Mouse (Mus musculus): ENCODE results near the gene Bglap. TPM values are rescaled to one million over a fixed set of nuclear protein-coding genes. Genes with fewer than 3 reads are reported as not detected.
A peak's percentile ranks its signal among the peaks of the same experiment; 100 is the strongest.

Bglap gene
- total and polyA plus RNA-seq, 3 experiments = 0.86 to 3.4 TPM; not detected in 1

DNA sequence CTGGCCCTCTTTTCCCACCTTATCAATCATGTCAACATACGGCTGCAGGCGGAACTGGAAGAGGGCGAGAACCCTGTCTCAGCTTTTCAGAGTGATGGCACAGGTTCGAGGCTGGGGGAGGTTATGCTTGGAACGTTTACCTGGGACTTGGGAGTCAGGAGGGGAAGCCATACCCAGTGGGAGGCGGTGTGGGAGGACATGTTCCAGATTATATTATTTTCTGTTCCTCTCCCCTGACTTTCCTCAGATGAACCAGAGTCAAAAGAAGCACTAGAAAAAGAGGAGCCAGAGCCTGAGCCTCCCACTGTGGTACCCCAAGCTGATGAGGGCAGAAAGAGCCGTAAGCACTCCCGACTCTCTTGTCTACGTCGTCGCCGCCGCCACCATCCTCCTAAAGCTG is 33.5 kb downstream of the Bglap start:
- DNase-seq = no peak

DNA sequence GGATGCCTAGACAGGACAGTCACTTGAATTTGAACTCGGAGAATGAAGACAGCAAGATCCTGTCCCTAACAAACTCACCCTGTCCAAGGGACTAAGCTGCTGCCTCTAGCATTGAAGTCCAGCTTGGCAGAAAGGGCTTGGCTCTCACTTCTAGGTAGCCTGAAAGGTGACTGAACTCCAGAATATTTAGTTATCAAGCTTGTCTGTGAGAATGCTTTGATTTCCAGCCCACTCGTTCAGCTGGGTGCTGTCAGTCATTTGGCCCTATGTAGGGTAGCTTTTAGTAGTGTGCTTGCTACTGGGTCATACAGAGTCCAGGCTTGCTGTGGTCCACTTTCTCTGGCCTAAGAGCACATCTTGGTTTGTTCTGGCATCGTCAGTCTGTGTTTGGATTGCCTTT is 45.3 kb downstream of the Bglap start:
- no peak for DNase-seq

DNA sequence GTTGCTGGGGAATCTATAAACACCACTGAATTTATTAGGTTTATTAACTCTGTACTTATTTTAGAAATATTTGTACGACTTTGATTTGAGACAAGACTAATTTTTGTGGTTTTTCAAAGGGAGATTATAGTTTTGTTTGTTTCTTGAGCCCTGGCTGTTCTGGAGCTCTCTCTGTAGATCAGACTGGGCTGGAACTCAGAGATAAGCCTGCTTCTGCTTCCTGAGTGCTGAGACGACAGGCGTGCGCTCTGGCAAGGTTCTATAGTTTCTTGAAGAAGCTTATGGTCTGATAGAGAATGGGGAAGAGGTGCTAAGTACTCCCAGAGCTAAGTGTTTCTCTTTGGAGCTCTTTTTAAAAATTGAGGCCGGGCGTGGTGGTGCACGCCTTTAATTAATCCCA is 45.9 kb downstream of the Bglap start:
- no peak for DNase-seq

DNA sequence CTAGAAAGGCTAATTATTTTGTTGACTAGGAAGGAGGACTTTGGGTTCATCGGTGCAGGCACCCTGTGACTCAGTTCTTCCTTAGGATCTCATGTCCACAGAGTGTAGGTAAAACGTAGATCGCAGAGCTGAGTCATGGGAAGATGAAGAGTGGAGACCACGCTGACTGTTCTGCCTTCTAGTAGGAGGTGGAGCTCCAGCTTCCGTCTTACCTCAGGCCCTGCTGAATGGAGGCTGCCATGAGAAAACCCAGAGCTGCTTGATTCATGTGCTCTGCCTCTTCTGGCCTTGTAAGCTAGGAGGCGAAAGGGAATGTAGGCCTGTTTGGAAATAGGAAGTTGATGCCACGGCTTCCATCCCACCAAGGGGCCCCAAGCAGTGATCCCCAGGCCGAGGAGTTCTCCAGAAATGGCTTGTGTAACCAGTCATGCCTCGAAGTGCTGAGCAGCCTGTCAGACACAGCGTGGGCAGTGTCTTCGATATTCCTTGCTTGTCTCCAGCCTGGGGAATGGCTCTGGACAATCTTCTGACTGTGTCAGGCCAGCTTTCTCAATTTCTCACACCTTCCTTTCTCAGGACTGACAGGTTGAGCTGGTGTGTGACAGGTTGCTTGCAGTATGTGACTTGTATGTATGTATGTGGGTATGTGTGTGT is 46.8 kb downstream of the Bglap start:
- peak; percentile 28 for DNase-seq

DNA sequence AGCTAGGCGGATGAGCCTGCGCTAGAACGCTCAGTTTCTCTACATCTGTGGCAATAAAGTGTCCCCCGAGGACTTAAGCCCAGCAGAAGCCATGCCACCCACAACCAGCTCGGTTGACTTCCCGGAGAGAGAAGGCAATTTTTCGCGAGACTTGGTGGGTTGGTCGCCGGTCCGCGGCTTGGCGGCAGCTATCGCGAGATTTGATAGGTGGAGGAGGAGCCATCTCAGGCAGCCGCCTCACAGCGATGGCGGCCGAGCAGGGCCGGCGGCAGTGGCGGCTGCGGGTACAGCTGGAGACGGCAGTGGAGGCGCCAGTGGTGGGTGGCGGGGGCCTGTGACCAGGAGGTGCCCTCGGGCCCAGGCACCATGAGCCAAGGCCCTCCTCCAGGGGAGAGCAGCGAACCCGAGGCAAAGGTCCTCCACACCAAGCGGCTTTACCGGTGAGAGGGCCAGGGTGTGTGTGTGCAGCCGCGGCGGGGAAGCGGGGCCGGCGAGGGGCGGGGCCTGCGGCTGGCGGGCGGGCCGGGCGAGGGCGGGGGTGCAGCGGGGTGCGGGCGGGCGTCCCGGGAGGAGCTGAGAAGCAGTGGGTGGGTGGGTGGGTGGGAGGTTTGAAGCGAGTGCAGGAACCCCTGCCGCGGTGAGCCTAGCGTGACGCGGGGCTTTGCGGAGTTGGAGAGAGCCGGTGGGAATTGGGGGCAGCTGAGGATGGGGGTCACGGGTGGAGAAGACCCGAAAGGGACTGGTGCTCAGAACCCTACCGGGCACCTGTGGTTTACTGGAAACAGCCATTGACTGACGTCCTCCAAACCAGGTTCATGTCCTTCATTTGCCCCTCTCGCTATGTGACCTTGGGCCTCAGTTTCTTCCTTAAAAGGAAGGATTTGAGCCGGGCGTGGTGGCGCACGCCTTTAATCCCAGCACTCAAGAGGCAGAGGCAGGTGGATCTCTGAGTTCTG is 47.9 kb downstream of the Bglap start, which contains the start of the genes Tmem79 and Smg5:
Gene Tmem79, minus strand, starts transcription at position 91 of the 956 bp plus-strand sequence.
Gene Smg5, plus strand, starts transcription at position 203 of the 956 bp plus-strand sequence.
- peak; percentile 97 for DNase-seq

DNA sequence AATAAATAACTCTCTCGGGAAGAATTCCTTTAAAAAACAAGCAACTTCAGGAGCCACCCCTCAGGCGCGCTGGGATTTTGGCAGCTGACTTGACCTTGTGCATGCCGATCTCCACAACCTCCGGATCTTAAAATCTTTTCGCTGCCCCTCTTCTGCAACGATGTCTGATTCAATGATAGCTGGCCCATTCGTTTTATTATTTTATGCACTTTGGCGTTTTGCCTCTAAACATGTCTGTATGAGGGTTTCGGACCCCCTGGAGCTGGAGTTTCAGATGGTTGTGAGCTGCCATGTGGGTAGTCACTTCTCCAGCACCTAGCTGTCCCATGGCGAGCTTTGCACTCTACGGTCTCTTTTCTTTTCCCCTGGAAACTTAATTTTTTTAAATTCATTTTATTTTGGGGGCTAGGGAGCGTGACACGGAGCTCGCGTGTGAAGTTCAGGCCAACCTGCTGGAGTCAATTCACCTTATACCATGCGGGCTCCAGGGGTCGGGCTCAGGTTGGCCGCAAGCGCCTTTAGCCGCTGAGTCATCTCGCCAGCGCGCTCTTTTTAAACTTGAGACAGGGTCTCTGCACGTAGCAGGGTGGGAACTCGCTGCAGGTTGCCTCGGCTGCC is 48.7 kb downstream of the Bglap start:
- DNase-seq = no peak

DNA sequence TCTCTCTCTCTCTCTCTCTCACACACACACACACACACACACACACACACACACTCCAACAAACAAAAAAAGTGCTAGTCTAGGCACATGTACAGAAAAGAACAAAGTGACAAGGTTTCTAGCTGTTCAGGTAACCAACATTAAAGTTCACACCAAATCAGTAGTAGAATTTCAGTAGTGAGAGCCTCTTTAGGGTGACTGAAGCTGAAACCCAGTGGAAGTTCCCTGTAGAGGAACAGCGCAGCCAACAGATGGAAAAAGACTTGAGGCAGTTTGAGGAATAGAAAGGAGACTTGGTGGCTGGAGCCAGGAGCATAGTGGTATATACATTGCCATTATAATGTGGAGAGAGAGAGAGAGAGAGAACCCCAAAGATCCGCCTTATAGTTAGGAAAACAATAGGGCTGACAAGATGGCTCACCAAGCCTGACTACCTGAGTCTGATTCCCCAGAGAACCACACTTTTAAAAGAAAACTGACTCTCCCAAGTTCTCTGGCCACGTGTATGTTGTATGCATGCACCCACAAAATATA is 49.3 kb downstream of the Bglap start:
- DNase-seq = no peak

DNA sequence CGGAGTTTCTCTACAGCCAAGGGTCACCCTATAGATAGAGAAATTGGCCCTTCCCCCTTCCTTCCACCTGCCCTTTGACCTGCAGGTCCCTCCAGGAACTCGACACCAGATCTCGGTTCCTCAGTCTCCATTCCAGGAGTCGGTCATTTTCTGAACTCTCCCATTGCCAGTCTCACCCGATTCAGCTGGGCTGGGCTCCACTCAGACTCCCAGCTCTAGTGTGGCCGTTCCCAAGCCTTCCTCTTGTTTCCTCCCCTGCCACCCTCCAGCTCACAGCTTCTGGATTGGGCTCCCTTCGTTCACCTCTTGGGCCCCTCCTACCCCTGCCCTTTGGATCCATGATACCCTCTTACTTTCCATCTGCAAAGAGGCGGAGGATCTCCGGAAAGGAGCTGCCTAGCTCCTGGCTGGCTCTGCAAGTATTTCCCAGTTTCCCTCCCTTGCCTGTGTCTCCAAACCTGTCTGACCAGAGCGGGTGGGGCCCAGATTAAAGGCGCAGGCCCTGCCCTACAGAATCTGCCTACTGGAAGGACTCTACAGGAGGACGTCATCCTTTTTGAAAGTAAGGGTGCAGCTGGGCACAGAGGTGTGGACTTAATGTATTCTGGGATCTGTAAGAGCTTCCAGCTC is 50.1 kb downstream of the Bglap start:
- DNase-seq = no peak

Other genes with a start within 250 kb of the Bglap start
- 100 to 1,000 TPM in 1 of 2 experiments, 10 to 100 TPM in 1; 78.4 to 114 TPM for gene Mef2d, start 242.1 kb downstream of the Bglap start, total RNA-seq (2021)
- gene Mef2d, start 242.1 kb downstream of the Bglap start, polyA plus RNA-seq (2012; rRNA removed) = 173 and 185 TPM in 2 replicates
- gene Rhbg, start 129.8 kb downstream of the Bglap start, total RNA-seq (2021) = 10 to 100 TPM in 1 of 2 experiments, 1 to 10 TPM in 1; 8.5 to 18.3 TPM
- 0.76 and 1.8 TPM in 2 replicates for gene Rhbg, start 129.8 kb downstream of the Bglap start, polyA plus RNA-seq (2012; rRNA removed)
- gene Gm38392, start 97.3 kb downstream of the Bglap start, total RNA-seq (2021) = 1 to 10 TPM; 1.7 to 1.9 TPM
- 0.26 TPM in 1 of 2 replicates, not detected in the other for gene Gm38392, start 97.3 kb downstream of the Bglap start, polyA plus RNA-seq (2012; rRNA removed)
- gene Tsacc, start 87.5 kb downstream of the Bglap start, total RNA-seq (2021) = 10 to 100 TPM in 1 of 2 experiments, 1 to 10 TPM in 1; 5.7 to 10.6 TPM
- 1.9 and 2.3 TPM in 2 replicates for gene Tsacc, start 87.5 kb downstream of the Bglap start, polyA plus RNA-seq (2012; rRNA removed)
- gene Cct3, start 87.3 kb downstream of the Bglap start, total RNA-seq (2021) = 100 to 1,000 TPM; 218 to 316 TPM
- 48.9 and 64.9 TPM in 2 replicates for gene Cct3, start 87.3 kb downstream of the Bglap start, polyA plus RNA-seq (2012; rRNA removed)
- gene Glmp, start 59.4 kb downstream of the Bglap start, total RNA-seq (2021) = 100 to 1,000 TPM; 229 to 231 TPM
- gene Glmp, start 59.4 kb downstream of the Bglap start, polyA plus RNA-seq (2012; rRNA removed) = 145 and 186 TPM in 2 replicates
- gene Tmem79, start 48.3 kb downstream of the Bglap start, total RNA-seq (2021) = 10 to 100 TPM; 13.9 to 14.1 TPM
- 20.1 and 22.3 TPM in 2 replicates for gene Tmem79, start 48.3 kb downstream of the Bglap start, polyA plus RNA-seq (2012; rRNA removed)
- 10 to 100 TPM; 42.9 to 47.5 TPM for gene Smg5, start 48.2 kb downstream of the Bglap start, total RNA-seq (2021)
- gene Smg5, start 48.2 kb downstream of the Bglap start, polyA plus RNA-seq (2012; rRNA removed) = 56.3 and 60.2 TPM in 2 replicates
- gene Paqr6, start 19.9 kb downstream of the Bglap start, total RNA-seq (2021) = 1 to 10 TPM; 1.1 to 4.7 TPM
- 13.5 and 20.0 TPM in 2 replicates for gene Paqr6, start 19.9 kb downstream of the Bglap start, polyA plus RNA-seq (2012; rRNA removed)
- gene Bglap3, start 11.7 kb downstream of the Bglap start, total RNA-seq (2021) = 1 to 10 TPM in 1 of 2 experiments, under 1 TPM in 1; 0.63 to 1.2 TPM
- not detected in 2 replicates for gene Bglap3, start 11.7 kb downstream of the Bglap start, polyA plus RNA-seq (2012; rRNA removed)
- gene Bglap2, start 5.8 kb downstream of the Bglap start, total RNA-seq (2021) = 1 to 10 TPM in 1 of 2 experiments, not detected in 1; 2.2 TPM
- 0.28 TPM in 1 of 2 replicates, not detected in the other for gene Bglap2, start 5.8 kb downstream of the Bglap start, polyA plus RNA-seq (2012; rRNA removed)
- 10 to 100 TPM; 31.1 to 43.0 TPM for gene Pmf1, start 25.9 kb upstream of the Bglap start, total RNA-seq (2021)
- 75.8 and 77.4 TPM in 2 replicates for gene Pmf1, start 25.9 kb upstream of the Bglap start, polyA plus RNA-seq (2012; rRNA removed)
- gene Slc25a44, start 40.7 kb upstream of the Bglap start, total RNA-seq (2021) = 10 to 100 TPM; 51.1 to 59.4 TPM
- 40.7 and 40.9 TPM in 2 replicates for gene Slc25a44, start 40.7 kb upstream of the Bglap start, polyA plus RNA-seq (2012; rRNA removed)
- gene Sema4a, start 76.7 kb upstream of the Bglap start, total RNA-seq (2021) = 10 to 100 TPM in 1 of 2 experiments, 1 to 10 TPM in 1; 8.8 to 14.3 TPM
- 31.8 and 42.4 TPM in 2 replicates for gene Sema4a, start 76.7 kb upstream of the Bglap start, polyA plus RNA-seq (2012; rRNA removed)
- 100 to 1,000 TPM in 1 of 2 experiments, 10 to 100 TPM in 1; 78.2 to 158 TPM for gene Lmna, start 125.5 kb upstream of the Bglap start, total RNA-seq (2021)
- 170 and 236 TPM in 2 replicates for gene Lmna, start 125.5 kb upstream of the Bglap start, polyA plus RNA-seq (2012; rRNA removed)
- 1 to 10 TPM; 2.3 to 3.2 TPM for gene Mex3a, start 147.9 kb upstream of the Bglap start, total RNA-seq (2021)
- gene Mex3a, start 147.9 kb upstream of the Bglap start, polyA plus RNA-seq (2012; rRNA removed) = 1.7 and 2.1 TPM in 2 replicates
- gene Rab25, start 163.8 kb upstream of the Bglap start, total RNA-seq (2021) = not detected
- gene Rab25, start 163.8 kb upstream of the Bglap start, polyA plus RNA-seq (2012; rRNA removed) = 0.09 and 0.10 TPM in 2 replicates
- 100 to 1,000 TPM; 153 to 154 TPM for gene Lamtor2, start 168.6 kb upstream of the Bglap start, total RNA-seq (2021)
- 107 and 117 TPM in 2 replicates for gene Lamtor2, start 168.6 kb upstream of the Bglap start, polyA plus RNA-seq (2012; rRNA removed)
- 100 to 1,000 TPM in 1 of 2 experiments, 10 to 100 TPM in 1; 61.1 to 100 TPM for gene Ubqln4, start 169.3 kb upstream of the Bglap start, total RNA-seq (2021)
- 77.9 and 96.2 TPM in 2 replicates for gene Ubqln4, start 169.3 kb upstream of the Bglap start, polyA plus RNA-seq (2012; rRNA removed)
- 100 to 1,000 TPM; 178 to 218 TPM for gene Ssr2, start 191.4 kb upstream of the Bglap start, total RNA-seq (2021)
- 110 and 151 TPM in 2 replicates for gene Ssr2, start 191.4 kb upstream of the Bglap start, polyA plus RNA-seq (2012; rRNA removed)
- gene Arhgef2, start 221.5 kb upstream of the Bglap start, total RNA-seq (2021) = 10 to 100 TPM; 26.3 to 33.3 TPM
- 35.9 and 37.5 TPM in 2 replicates for gene Arhgef2, start 221.5 kb upstream of the Bglap start, polyA plus RNA-seq (2012; rRNA removed)

Data from adrenal gland, adult 2 months (tissue).